Mouse (Mus musculus) cerebellum, postnatal 4 days (tissue): ENCODE results near the gene Wfdc8.

Experiments used
- DNase-seq, 2 experiments: peaks; one replicate each; pipeline ENCODE4 v3.0.0; 2022; ENCODE audit warnings: low spot score in 2 of 2, mixed read lengths in 1 of 2

Wfdc8 gene

GRCm38 (mm10) chr2:164562391-164563188, 50.8 kb downstream of the Wfdc8 start, which contains the start of gene Wfdc2:
Gene Wfdc2, plus strand, starts transcription at chr2:164562413.
- DNase-seq, result no peak

- no peak for DNase-seq
These were observed 53.3 kb downstream of the Wfdc8 start for GRCm38 (mm10) chr2:164560106-164560505.

- no peak for DNase-seq
These were observed 54.3 kb downstream of the Wfdc8 start for GRCm38 (mm10) chr2:164558991-164559645.

- DNase-seq, result no peak
These were observed 55.0 kb downstream of the Wfdc8 start for GRCm38 (mm10) chr2:164558426-164558825.

- no peak for DNase-seq
These were observed 61.9 kb downstream of the Wfdc8 start for GRCm38 (mm10) chr2:164551502-164551901.

GRCm38 (mm10) chr2:164550895-164551269, 62.5 kb downstream of the Wfdc8 start:
- DNase-seq, result no peak

GRCm38 (mm10) chr2:164549963-164550894, 63.2 kb downstream of the Wfdc8 start:
- DNase-seq, result peak in 1 of 2 experiments; percentile 12

- no peak for DNase-seq
These were observed 64.1 kb downstream of the Wfdc8 start for GRCm38 (mm10) chr2:164549338-164549737.
